Mouse (Mus musculus): ENCODE measurements at regions not wholly inside any gene's neighbourhood (a gene's known extent, or its start where the extent isn't known, plus 50 kb on each side); places are given as distances from the start of the nearest gene placed in this dataset.

DNA sequence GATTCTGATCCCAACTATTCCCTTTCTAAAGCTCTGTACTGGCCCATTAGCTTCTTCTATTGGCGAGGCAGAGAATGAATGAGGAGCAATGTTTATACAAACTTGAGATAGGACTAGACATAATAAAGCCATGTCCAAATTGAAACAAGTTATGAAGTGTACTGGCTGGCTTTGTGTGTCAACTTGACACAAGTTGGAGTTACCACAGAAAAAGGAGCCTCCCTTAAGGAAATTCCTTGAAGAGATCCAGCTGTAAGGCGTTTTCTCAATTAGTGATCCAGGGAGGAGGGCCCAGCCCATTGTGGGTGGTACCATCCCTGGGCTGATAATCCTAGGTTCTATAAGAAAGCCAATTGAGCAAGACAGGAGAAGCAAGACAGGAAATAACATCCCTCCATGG lies 135.9 kb upstream of the Cr2 start:
- DNase-seq, result no peak

DNA sequence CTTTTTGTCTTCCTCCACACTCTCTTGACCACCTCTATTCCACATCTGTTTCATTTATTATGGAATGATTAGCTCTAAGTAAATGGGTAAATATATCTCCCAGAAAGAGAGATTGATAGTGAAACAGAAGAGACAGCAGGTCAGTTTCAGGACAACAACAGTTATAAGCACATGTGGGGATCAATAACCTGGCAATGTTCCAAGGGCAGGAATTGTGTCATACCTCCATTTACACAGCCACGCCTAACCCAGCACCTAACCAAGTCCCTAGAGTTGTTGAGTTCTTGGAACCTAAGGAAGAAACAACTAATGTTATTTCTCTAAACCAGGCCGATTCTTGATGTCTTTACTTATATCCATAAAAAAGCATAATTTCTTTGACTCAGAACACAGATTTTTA lies 108.6 kb upstream of the Cr2 start:
- no peak for DNase-seq

DNA sequence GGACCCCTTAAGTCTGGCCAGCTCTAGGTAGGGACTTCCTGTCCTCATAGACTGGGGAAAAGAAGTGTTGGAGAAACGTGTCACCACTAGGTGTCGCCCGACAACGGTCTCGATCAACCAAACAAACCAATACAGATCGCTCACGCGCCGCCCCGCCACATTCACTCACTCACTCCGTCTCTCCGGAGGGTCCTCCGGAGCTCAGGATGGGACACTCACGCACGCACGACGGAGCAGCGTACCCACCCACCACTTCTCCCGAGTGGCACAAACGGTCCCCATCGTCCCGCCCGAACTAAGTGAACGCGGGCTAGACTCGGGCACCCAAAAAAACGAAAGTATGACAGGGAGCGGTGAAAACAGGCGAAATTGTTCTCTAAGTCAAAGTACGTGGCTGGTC lies 65.0 kb upstream of the Cr2 start:
- peak; percentile 100 for DNase-seq

- DNase-seq, result peak; percentile 43
Measured at GRCm38 (mm10) chr1:195232658-195233057, 56.1 kb upstream of the Cr2 start.

GRCm38 (mm10) chr1:195227007-195227406 lies 50.5 kb upstream of the Cr2 start:
- no peak for DNase-seq

Data from right cerebral cortex, adult 18-20 months (tissue).